Mouse (Mus musculus): ENCODE data around the gene Ceacam19. TPM values are rescaled to one million over a fixed set of nuclear protein-coding genes. Genes with fewer than 3 reads are reported as not detected.

Ceacam19 gene
- polyA plus RNA-seq, 1 experiment from 2014 or later = 9.5 TPM

DNA sequence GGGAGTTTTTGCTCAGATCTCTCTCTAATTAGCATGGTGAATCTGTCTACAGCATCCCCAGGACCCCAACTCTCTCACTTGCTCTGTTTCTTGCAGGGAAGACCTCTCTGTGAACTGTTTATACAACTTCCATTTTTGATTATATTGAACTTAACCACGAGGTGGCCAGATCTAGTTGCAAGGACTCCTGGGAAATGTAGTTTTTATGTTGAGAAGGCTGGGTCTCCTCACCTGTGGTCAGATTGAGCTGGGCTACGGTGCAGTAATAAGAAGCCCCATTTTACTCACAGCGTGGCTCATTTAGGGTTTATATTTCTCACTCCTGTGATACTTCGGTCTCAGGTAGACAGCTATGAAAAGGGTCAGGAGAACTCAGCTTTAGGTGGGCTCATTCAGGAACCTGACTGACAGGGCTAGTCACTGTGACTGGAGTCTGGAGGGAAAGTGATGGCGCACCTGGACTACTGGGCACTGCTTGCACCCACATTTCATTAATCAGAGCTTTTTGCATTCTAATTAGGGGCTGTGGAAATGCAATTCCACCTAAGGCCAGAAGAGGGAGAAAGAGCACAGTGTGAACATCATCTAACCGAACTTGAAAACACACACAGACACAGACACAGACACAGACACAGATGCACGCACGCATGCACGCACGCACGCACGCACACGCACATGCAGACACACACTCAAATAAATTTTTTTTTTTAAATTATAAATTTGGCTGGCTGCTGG, 11.7 kb downstream of the Ceacam19 start:
- no peak for DNase-seq (ENCODE audit: low spot score)

DNA sequence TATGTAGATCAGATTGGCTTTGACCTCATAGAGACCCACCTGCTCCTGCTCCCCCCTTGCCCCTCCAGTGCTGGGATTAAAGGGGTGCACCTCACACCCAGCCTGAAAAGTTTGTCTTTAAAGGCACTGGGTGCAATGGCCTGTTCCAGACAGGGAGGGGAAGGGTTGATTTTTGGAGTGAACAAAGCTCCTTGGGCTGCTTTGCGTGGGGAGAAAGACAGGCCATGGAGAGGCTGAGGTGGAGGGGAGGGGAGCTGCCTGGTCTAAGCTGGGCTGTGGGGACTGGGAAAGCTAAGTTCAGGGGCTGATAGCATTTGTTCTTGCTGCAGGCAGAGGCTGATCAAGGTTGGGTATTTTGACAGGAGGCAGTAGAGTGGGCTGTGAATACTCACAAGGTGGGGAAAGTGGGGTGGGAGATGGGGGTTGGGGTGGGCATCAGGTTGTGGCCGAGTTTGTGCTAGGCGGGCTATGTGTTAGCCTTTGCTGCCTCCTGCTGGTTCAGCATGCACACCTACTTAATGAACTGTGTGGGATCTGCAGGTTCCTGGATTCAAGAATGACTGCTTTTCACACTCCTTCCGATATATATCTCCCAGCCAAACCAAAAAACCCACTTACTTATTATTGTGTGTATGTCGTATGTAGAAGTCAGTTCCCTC, 15.7 kb downstream of the Ceacam19 start:
- Histone ChIP-seq H3K27me3 (ENCODE audit: control insufficient read depth, insufficient read depth, low read length) (no peaks in the 10 kb centered on the region), H3K4me1 (replicated peaks; ENCODE audit: control insufficient read depth, insufficient read depth) (0 out of 2 replicates have a peak, but pooled peaks cover 2% of the 10 kb centered on the region), H3K36me3 (ENCODE audit: control insufficient read depth, insufficient read depth, low read length) (no peaks in the 10 kb centered on the region), H3K4me2 (replicated peaks; ENCODE audit: low read depth) (no peak overlapping the region), H3K27ac (replicated peaks) (no peak overlapping the region), H3K9ac (ENCODE audit: low read length) (no peak overlapping the region), H3K4me3 (ENCODE audit: low read depth, low read length) (no peak overlapping the region), H3K9me3 (ENCODE audit: control insufficient read depth, low read length) (no peaks in the 10 kb centered on the region)
- 31% methylated on average over 5 of the region's 5 CpGs for WGBS
- no peak for ATAC-seq (ENCODE audit: low FRiP score, low TSS enrichment)
- TF ChIP-seq CTCF (IDR thresholded peaks at IDR 0.05; ENCODE audit: low read depth) (peak; percentile 74), EP300 (optimal IDR thresholded peaks at IDR 0.05) (no peak)
- DNase-seq (ENCODE audit: low spot score) = peak; percentile 58

More for the DNA sequence above, 11.7 kb downstream of the Ceacam19 start:
- H3K27me3 ChIP-seq (ENCODE audit: control insufficient read depth, insufficient read depth, low read length) = no peaks in the 10 kb centered on the region
- ATAC-seq (ENCODE audit: low FRiP score, low TSS enrichment) = peak; percentile 54
- no peaks in the 10 kb centered on the region for H3K36me3 ChIP-seq (ENCODE audit: control insufficient read depth, insufficient read depth, low read length)
- no peak overlapping the region; the same call in 1 of the 2 replicates for H3K4me2 ChIP-seq (replicated peaks; ENCODE audit: low read depth)
- 42% methylated on average over 13 of the region's 13 CpGs for WGBS
- H3K4me1 ChIP-seq (replicated peaks; ENCODE audit: control insufficient read depth, insufficient read depth) = 0 out of 2 replicates have a peak, but pooled peaks cover 2% of the 10 kb centered on the region
- H3K9me3 ChIP-seq (ENCODE audit: control insufficient read depth, low read length) = no peaks in the 10 kb centered on the region
- H3K27ac ChIP-seq (replicated peaks) = no peak overlapping the region
- no peak for TF ChIP-seq EP300 (optimal IDR thresholded peaks at IDR 0.05)
- TF ChIP-seq CTCF (IDR thresholded peaks at IDR 0.05; ENCODE audit: low read depth) = peak; percentile 87
- H3K9ac ChIP-seq (ENCODE audit: low read length) = no peak overlapping the region
- H3K4me3 ChIP-seq (ENCODE audit: low read depth, low read length) = no peak overlapping the region

DNA sequence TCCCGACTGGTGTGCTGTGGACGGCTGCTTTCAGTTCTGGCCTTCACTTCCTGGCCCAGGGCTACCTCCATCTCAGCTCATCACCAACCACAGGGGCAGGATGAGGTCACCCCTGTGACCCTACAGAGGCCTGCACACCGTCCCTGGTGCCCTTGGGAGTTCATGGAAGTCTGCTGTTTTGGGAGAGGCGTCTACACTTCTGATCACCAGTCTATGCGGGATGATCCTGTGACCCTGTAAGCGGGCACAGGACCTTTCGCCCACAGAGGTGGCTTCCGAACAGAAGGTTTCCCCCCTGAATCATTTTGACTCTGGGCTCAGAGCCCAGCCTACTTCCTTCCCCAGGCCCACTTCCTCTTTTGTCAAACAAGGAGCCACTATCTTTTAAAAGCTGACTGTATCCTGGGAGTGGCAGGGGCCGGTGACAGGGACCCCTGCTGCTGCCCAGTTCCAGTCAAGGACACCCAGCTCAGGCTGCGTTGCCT, 16.6 kb downstream of the Ceacam19 start:
- TF ChIP-seq EP300 (optimal IDR thresholded peaks at IDR 0.05) = no peak
- no peak for DNase-seq (ENCODE audit: low spot score)
- 62% methylated on average over 10 of the region's 10 CpGs for WGBS
- Histone ChIP-seq H3K27me3 (ENCODE audit: control insufficient read depth, insufficient read depth, low read length) (no peaks in the 10 kb centered on the region), H3K9me3 (ENCODE audit: control insufficient read depth, low read length) (no peaks in the 10 kb centered on the region), H3K9ac (ENCODE audit: low read length) (no peak overlapping the region), H3K4me3 (ENCODE audit: low read depth, low read length) (no peak overlapping the region), H3K4me1 (replicated peaks; ENCODE audit: control insufficient read depth, insufficient read depth) (0 out of 2 replicates have a peak, but pooled peaks cover 2% of the 10 kb centered on the region), H3K4me2 (replicated peaks; ENCODE audit: low read depth) (no peak overlapping the region), H3K27ac (replicated peaks) (no peak overlapping the region), H3K36me3 (ENCODE audit: control insufficient read depth, insufficient read depth, low read length) (no peaks in the 10 kb centered on the region)
- no peak for ATAC-seq (ENCODE audit: low FRiP score, low TSS enrichment)

DNA sequence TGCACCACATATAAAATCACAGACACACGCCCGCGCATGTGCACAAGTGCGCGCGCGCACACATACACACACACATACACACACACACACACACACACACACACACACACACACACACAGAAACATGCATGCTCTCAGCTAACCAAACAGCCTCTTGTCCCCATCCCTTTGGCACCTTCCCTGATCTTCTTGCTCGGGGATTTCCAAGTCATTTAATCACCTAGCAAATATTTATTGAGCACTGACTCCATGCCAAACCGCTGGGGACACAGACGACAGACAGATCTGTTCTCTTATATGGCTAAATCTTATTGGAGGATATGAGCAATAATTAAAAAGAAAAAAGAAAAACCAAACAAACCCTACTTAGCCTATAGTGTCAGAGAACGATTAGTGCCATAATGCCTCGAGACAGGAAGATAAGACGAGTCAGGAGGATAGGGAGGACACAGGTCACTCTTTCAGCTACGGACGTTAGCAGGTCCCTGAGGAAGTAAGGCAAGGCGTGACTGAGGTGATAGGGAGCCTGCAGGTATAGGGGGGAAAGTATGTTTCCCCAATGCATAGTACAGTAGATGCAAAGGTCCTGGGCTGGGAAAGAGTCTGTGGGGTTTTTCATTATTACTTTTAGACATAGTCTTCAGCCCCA, 19.9 kb downstream of the Ceacam19 start:
- no peak overlapping the region for H3K4me2 ChIP-seq (replicated peaks; ENCODE audit: low read depth)
- DNase-seq (ENCODE audit: low spot score) = peak; percentile 48
- H3K27ac ChIP-seq (replicated peaks) = no peak overlapping the region
- no peak overlapping the region for H3K4me3 ChIP-seq (ENCODE audit: low read depth, low read length)
- no peaks in the 10 kb centered on the region for H3K27me3 ChIP-seq (ENCODE audit: control insufficient read depth, insufficient read depth, low read length)
- no peaks in the 10 kb centered on the region for H3K36me3 ChIP-seq (ENCODE audit: control insufficient read depth, insufficient read depth, low read length)
- H3K9ac ChIP-seq (ENCODE audit: low read length) = no peak overlapping the region
- no peaks in the 10 kb centered on the region for H3K9me3 ChIP-seq (ENCODE audit: control insufficient read depth, low read length)
- ATAC-seq (ENCODE audit: low FRiP score, low TSS enrichment) = peak; percentile 47; the same call in 1 of the 2 replicates
- H3K4me1 ChIP-seq (replicated peaks; ENCODE audit: control insufficient read depth, insufficient read depth) = no peaks in the 10 kb centered on the region
- TF ChIP-seq EP300 (optimal IDR thresholded peaks at IDR 0.05) = no peak
- no peak for TF ChIP-seq CTCF (IDR thresholded peaks at IDR 0.05; ENCODE audit: low read depth)
- WGBS = 65% methylated on average over 16 of the region's 16 CpGs

DNA sequence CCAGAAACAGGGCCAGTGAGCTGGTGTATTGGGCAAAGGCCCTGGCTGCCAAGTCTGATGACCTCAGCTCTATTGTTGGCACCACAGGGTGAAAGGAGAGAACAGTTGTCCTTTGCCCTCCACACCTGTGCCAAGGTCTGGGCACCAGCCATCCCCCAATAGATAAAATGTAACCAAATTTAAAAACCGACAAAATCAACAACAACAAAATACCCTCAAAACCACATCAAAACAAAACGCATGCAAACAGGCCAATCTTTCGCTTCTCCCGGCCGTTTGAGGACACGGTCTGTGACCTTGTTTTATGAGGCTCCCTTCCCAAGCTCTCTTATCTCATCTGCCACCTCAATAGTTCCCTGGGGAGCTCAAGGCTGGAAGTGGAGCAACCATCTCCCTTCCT, 21.3 kb downstream of the Ceacam19 start:
- 88% methylated on average over 6 of the region's 6 CpGs for WGBS
- Histone ChIP-seq H3K4me2 (replicated peaks; ENCODE audit: low read depth) (no peak overlapping the region), H3K27ac (replicated peaks) (no peak overlapping the region), H3K9me3 (ENCODE audit: control insufficient read depth, low read length) (no peaks in the 10 kb centered on the region), H3K9ac (ENCODE audit: low read length) (no peak overlapping the region), H3K36me3 (ENCODE audit: control insufficient read depth, insufficient read depth, low read length) (no peaks in the 10 kb centered on the region), H3K4me1 (replicated peaks; ENCODE audit: control insufficient read depth, insufficient read depth) (no peaks in the 10 kb centered on the region), H3K4me3 (ENCODE audit: low read depth, low read length) (no peak overlapping the region), H3K27me3 (ENCODE audit: control insufficient read depth, insufficient read depth, low read length) (no peaks in the 10 kb centered on the region)
- TF ChIP-seq EP300 (optimal IDR thresholded peaks at IDR 0.05) (no peak), CTCF (IDR thresholded peaks at IDR 0.05; ENCODE audit: low read depth) (no peak)
- no peak for ATAC-seq (ENCODE audit: low FRiP score, low TSS enrichment)
- DNase-seq (ENCODE audit: low spot score) = no peak

Data from stomach, postnatal 0 days (tissue).